Mouse (Mus musculus) hindbrain, embryonic 15.5 days (tissue): Measurements from ENCODE around the gene Ccdc88c. TPM values are rescaled to one million over a fixed set of nuclear protein-coding genes. Genes with fewer than 3 reads are reported as not detected.

Source experiments
- microRNA counts: library from miRNA; unstranded; fragments of <30 nt; microRNA quantifications from one replicate; lab custom pipeline; 2016
- microRNA-seq: library from miRNA; unstranded; fragments of <30 nt; microRNA quantifications from one replicate; pipeline ENCODE4, GENCODE M21; 2016
- polyA plus RNA-seq: library from polyadenylated mRNA; unstranded; fragments of >200 nt; fragmentation: Nextera tagmentation; extraction: Ambion mirVana; gene quantifications from 2 replicates; pipeline ENCODE4 v1.2.1, GENCODE M21; 2015

Gene Ccdc88c
- polyA plus RNA-seq, 1 experiment from 2014 or later = 11.8 TPM

MicroRNAs encoded within 50 kb of the gene (microRNA counts, 519-probe panel; counts per million panel counts)
- microRNA mmu-miR-1190 (lab: Ali Mortazavi, UCI) = 2,816 counts per million, percentile 54 among the panel's probes with 10 or more counts

Small RNAs within 50 kb of the gene (microRNA-seq; reads per million reads assigned to microRNA genes)
- gene Mir1190 = not detected

Other genes starting within 250 kb of the Ccdc88c start
- gene Dglucy, start 250.0 kb downstream of the Ccdc88c start, polyA plus RNA-seq = 2.9 and 3.5 TPM in 2 replicates
- gene Gpr68, start 120.9 kb downstream of the Ccdc88c start, polyA plus RNA-seq = 6.1 and 6.3 TPM in 2 replicates
- 27.0 and 28.1 TPM in 2 replicates for gene Ppp4r3a, start 54.6 kb upstream of the Ccdc88c start, polyA plus RNA-seq